Comparison of ENCODE assay signal across 8 mouse cellular contexts in the genomic region with DNA sequence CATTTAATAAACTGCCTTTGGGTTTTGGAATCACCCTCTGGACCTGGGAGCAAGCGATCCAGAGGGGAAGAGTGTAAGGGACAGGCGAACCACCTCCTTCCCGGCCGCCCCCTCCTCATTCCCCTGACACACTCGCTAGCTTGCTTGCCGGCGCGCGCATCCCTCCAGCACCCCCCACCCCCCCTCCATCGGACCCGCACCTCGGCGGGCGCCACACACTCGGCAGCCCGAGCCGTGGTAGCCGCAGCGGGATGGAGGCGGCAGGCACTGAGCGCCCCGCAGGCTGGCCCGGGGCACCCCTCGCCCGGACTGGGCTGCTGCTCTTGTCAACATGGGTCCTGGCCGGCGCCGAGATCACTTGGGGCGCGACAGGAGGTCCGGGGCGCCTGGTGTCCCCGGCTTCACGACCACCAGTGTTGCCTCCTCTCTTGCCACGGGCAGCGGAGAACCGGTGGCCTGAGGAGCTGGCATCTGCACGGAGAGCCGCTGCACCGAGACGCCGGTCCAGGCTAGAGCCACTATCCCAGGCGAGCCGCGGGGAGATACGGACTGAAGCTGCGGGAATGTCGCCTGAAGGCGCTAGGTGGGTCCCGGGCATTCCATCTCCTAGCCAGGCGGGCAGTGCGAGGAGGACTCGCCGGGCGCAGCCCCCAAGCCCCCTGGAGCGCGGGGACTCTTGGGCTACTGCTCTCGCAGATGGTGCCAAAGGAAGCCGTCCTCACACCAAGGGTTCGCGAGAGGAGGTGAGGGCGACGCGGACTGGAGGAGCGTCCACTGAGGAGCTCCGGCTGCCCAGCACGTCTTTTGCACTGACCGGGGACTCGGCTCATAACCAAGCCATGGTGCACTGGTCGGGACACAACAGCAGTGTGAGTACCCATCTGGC. TPM values are rescaled to one million over a fixed set of nuclear protein-coding genes. Genes with fewer than 3 reads are reported as not detected.
A peak's percentile ranks its signal among the peaks of the same experiment; 100 is the strongest.
DNase-seq lines count a peak whose midpoint lies in the region; ATAC-seq and TF ChIP-seq lines count a peak whose summit lies in the region.

Sorcs3 (plus strand) TSS at position 97 of the 886 bp plus-strand sequence.

- H3K9ac ChIP-seq in heart, embryonic 16.5 days (ENCODE audit: low read length): peak within 1 kb of the TSS; percentile 44
- H3K9ac ChIP-seq in limb, embryonic 13.5 days: peak within 1 kb of the TSS; percentile 75

- peak within 1 kb of the TSS; percentile 55 for H3K4me3 ChIP-seq in heart, embryonic 16.5 days (ENCODE audit: low read length)
- H3K4me3 ChIP-seq in hindbrain, embryonic 10.5 days: peak within 1 kb of the TSS; percentile 78
- H3K4me3 ChIP-seq in limb, embryonic 13.5 days: peak within 1 kb of the TSS; percentile 62

- WGBS in heart, embryonic 16.5 days: under 1% methylated on average over 69 of the region's 70 CpGs
- under 1% methylated on average over 70 of the region's 70 CpGs for WGBS in hindbrain, embryonic 10.5 days
- WGBS in limb, embryonic 13.5 days: under 1% methylated on average over 67 of the region's 70 CpGs

- peaks cover 62% of the 10 kb centered on the region for H3K27me3 ChIP-seq in heart, embryonic 16.5 days (ENCODE audit: control insufficient read depth, insufficient read depth, low read length)
- H3K27me3 ChIP-seq in hindbrain, embryonic 10.5 days (ENCODE audit: insufficient read depth, poor library complexity, severe bottlenecking): peaks cover 61% of the 10 kb centered on the region
- H3K27me3 ChIP-seq in limb, embryonic 13.5 days: peaks cover 66% of the 10 kb centered on the region

- no peak; the same call in 1 of the 2 replicates for ATAC-seq in heart, embryonic 16.5 days (replicated peaks; ENCODE audit: extremely low read depth, insufficient read depth, low FRiP score)
- ATAC-seq in limb, embryonic 13.5 days (ENCODE audit: low FRiP score, low read depth): peak; percentile 44

- no peak for TF ChIP-seq CTCF in brain, embryonic 14.5 days (IDR thresholded peaks at IDR 0.05; ENCODE audit: borderline replicate concordance, extremely low read depth, insufficient read depth, insufficient read length)

- peaks cover 10% of the 10 kb centered on the region for H3K4me1 ChIP-seq in heart, embryonic 16.5 days (ENCODE audit: control insufficient read depth, insufficient read depth, low read length)
- H3K4me1 ChIP-seq in hindbrain, embryonic 10.5 days (replicated peaks): peaks cover 53% of the 10 kb centered on the region
- H3K4me1 ChIP-seq in limb, embryonic 13.5 days: peaks cover 42% of the 10 kb centered on the region

- H3K36me3 ChIP-seq in heart, embryonic 16.5 days (ENCODE audit: control insufficient read depth, insufficient read depth): no peaks in the 10 kb centered on the region
- no peaks in the 10 kb centered on the region for H3K36me3 ChIP-seq in hindbrain, embryonic 10.5 days
- no peaks in the 10 kb centered on the region for H3K36me3 ChIP-seq in limb, embryonic 13.5 days

- H3K9me3 ChIP-seq in heart, embryonic 16.5 days (replicated peaks; ENCODE audit: control insufficient read depth, low read length): no peaks in the 10 kb centered on the region
- H3K9me3 ChIP-seq in hindbrain, embryonic 10.5 days: no peaks in the 10 kb centered on the region
- peaks cover 5% of the 10 kb centered on the region; the same call in 1 of the 2 replicates for H3K9me3 ChIP-seq in limb, embryonic 13.5 days

- TF ChIP-seq POLR2A in brain, embryonic 14.5 days (IDR thresholded peaks at IDR 0.05; ENCODE audit: borderline replicate concordance, extremely low read depth, insufficient read depth, insufficient read length, poor library complexity, severe bottlenecking): no peak

- no peak within 1 kb of the TSS for H3K27ac ChIP-seq in heart, embryonic 16.5 days (ENCODE audit: low read length)
- H3K27ac ChIP-seq in hindbrain, embryonic 10.5 days: peak within 1 kb of the TSS; percentile 75
- peak within 1 kb of the TSS; percentile 28; the same call in 1 of the 2 replicates for H3K27ac ChIP-seq in limb, embryonic 13.5 days

- DNase-seq in heart, postnatal 4 days: no peak
- peak; percentile 63 for DNase-seq in brain, embryonic 14.5 days (ENCODE audit: low read depth)
- peak; percentile 69 for DNase-seq in hindbrain, embryonic 10.5 days (ENCODE audit: low spot score)
- DNase-seq in retina, embryonic 14.5 days (ENCODE audit: low spot score): peak; percentile 64
- no peak for DNase-seq in ovary, postnatal 36 days (ENCODE audit: low spot score)
- no peak for DNase-seq in adrenal gland, adult 18-20 months (ENCODE audit: low spot score in 2 of 2)

- peak within 1 kb of the TSS; percentile 96 for H3K4me2 ChIP-seq in heart, embryonic 16.5 days (ENCODE audit: low read depth, low read length)
- peak within 1 kb of the TSS; percentile 96 for H3K4me2 ChIP-seq in limb, embryonic 13.5 days (replicated peaks)

RNA-seq across cellular contexts. Expression of gene Sorcs3, which starts in this region (rescaled TPM):
- 0.17 and 0.21 TPM in 2 replicates for polyA plus RNA-seq in heart, embryonic 16.5 days (2015; fragmentation: Nextera tagmentation; extraction: Ambion mirVana)
- total RNA-seq in heart, postnatal 4 days (2021): under 1 TPM; 0.14 to 0.16 TPM
- polyA plus RNA-seq in brain, embryonic 14.5 days (2012; rRNA removed): 9.9 and 14.6 TPM in 2 replicates
- polyA plus RNA-seq in hindbrain, embryonic 10.5 days (2016; fragmentation: Nextera tagmentation; extraction: Ambion mirVana): 1.2 and 3.1 TPM in 2 replicates
- polyA plus RNA-seq in limb, embryonic 13.5 days (2015; fragmentation: Nextera tagmentation; extraction: Ambion mirVana): 4.2 and 4.9 TPM in 2 replicates
- total RNA-seq in adrenal gland, adult 18-20 months (2021): not detected

Comparison
In these comparisons a context has a peak if more than half of its experiments do, and no peak if none do; other contexts are left out.
1. DNase-seq: peak in brain, embryonic 14.5 days (single experiment), hindbrain, embryonic 10.5 days (single experiment) and retina, embryonic 14.5 days (single experiment); none in heart, postnatal 4 days (single experiment), ovary, postnatal 36 days (single experiment) and adrenal gland, adult 18-20 months (0 of 2).
2. Peak in every context shown above with its lines, with median percentiles within 50 percentile points of each other: H3K4me3 ChIP-seq.